Mouse (Mus musculus) inflammation-experienced regulatory T-cells, adult 16 weeks (primary cell): Measurements from ENCODE around the gene Pramef25. TPM values are rescaled to one million over a fixed set of nuclear protein-coding genes. Genes with fewer than 3 reads are reported as not detected.

Experiments
- polyA plus RNA-seq: library from polyadenylated mRNA; unstranded; fragments of 100-300 nt; shearing (Covaris generic); gene quantifications from one replicate; pipeline ENCODE4 v1.2.1, GENCODE M21; 2017

Pramef25 gene
- not detected for polyA plus RNA-seq

DNA sequence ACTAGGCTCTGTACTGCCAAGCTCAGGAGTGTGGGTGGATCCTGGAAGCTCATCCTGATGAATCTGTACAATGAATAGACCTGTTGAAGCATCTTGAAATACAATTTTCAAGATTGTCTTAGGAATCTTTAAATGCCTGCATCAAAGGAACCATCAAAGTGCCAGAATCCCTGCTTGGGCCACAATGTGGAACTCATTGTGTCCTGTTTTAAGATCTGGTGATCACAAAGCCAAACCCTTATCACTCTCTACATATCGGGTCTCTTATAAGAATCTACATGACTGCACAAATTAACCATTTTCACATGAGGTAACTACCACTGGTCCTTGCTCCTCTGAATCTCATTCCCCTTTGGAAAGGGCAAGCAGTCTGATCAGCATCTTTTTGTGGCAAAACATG is at the start of gene Pramef25:
TSS of gene Pramef25 (minus strand) at position 101 of the 400 bp plus-strand sequence.

GRCm38 (mm10) chr4:143994269-143994668 is 43.5 kb upstream of the Pramef25 start, which contains the start of gene Pramef17:
Gene Pramef17 (minus strand): TSS chr4:143994369.

DNA sequence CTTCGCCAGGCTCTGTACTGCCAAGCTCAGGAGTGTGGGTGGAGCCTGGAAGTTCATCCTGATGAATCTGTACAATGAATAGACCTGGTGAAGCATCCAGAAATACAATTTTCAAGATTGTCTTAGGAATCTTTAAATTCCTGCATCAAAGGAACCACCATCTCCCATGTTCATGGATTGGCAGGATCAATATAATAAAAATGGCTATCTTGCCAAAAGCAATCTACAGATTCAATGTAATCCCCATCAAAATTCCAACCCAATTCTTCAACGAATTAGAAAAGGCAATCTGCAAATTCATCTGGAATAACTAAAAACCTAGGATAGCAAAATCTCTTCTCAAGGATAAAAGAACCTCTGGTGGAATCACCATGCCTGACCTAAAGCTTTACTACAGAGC is 16.0 kb upstream of the Pramef25 start, which contains the start of gene Gm13101:
TSS of gene Gm13101 (minus strand) at position 101 of the 400 bp plus-strand sequence.

GRCm38 (mm10) chr4:143900280-143900679 is 50.5 kb downstream of the Pramef25 start, which contains the start of gene Pramef6:
Gene Pramef6 (minus strand): TSS chr4:143900380.

Other genes with a start within 250 kb of the Pramef25 start
- gene Gm13089, start 248.3 kb downstream of the Pramef25 start, polyA plus RNA-seq = not detected
- not detected for gene Gm13078, start 231.6 kb downstream of the Pramef25 start, polyA plus RNA-seq
- gene Gm13023, start 161.7 kb downstream of the Pramef25 start, polyA plus RNA-seq = not detected
- not detected for gene Gm13084, start 134.9 kb downstream of the Pramef25 start, polyA plus RNA-seq
- not detected for gene Gm13103, start 104.5 kb downstream of the Pramef25 start, polyA plus RNA-seq
- gene Pramef6, start 50.6 kb downstream of the Pramef25 start, polyA plus RNA-seq = not detected
- not detected for gene Gm13101, start 15.9 kb upstream of the Pramef25 start, polyA plus RNA-seq
- gene Pramef17, start 43.4 kb upstream of the Pramef25 start, polyA plus RNA-seq = not detected
- 0.12 TPM for gene Pramel4, start 108.1 kb upstream of the Pramef25 start, polyA plus RNA-seq
- gene Gm13102, start 155.5 kb upstream of the Pramef25 start, polyA plus RNA-seq = not detected
- not detected for gene Oog3, start 211.6 kb upstream of the Pramef25 start, polyA plus RNA-seq
- not detected for gene Oog2, start 239.7 kb upstream of the Pramef25 start, polyA plus RNA-seq